10 mouse cellular contexts compared by ENCODE assay signal in genomic region chr17:88329715-88330114, GRCm38 (mm10).
DNase-seq lines count a peak whose midpoint lies in the region; ATAC-seq and TF ChIP-seq lines count a peak whose summit lies in the region.
"Had no signal": no experiment of that assay in that cellular context is flagged by ENCODE, and none has a peak within 500 bp of the region (broad histone marks: within the 10 kb centered on the region; RNA-seq: fewer than 3 reads in every experiment).

No protein-coding gene starts in this region.

- H3K9me3 ChIP-seq in intestine, postnatal 0 days (ENCODE audit: control insufficient read depth), result no peaks in the 10 kb centered on the region
- H3K9me3 ChIP-seq: embryonic facial prominence, embryonic 15.5 days had no signal

- no peak overlapping the region for H3K4me2 ChIP-seq in intestine, postnatal 0 days (replicated peaks; ENCODE audit: low read depth)
- H3K4me2 ChIP-seq: embryonic facial prominence, embryonic 15.5 days had no signal

- no peak overlapping the region for H3K27ac ChIP-seq in intestine, postnatal 0 days (ENCODE audit: low read depth, low read length)
- H3K27ac ChIP-seq: embryonic facial prominence, embryonic 15.5 days had no signal

- TF ChIP-seq CTCF in intestine, postnatal 0 days (IDR thresholded peaks at IDR 0.05; ENCODE audit: low read depth), result no peak

- H3K9ac ChIP-seq in intestine, postnatal 0 days (ENCODE audit: low read depth, low read length), result no peak overlapping the region
- H3K9ac ChIP-seq: embryonic facial prominence, embryonic 15.5 days had no signal

- 0 out of 2 replicates have a peak, but pooled peaks cover 2% of the 10 kb centered on the region for H3K4me1 ChIP-seq in intestine, postnatal 0 days (replicated peaks; ENCODE audit: control insufficient read depth, insufficient read depth, low read length)

- H3K27me3 ChIP-seq in intestine, postnatal 0 days (replicated peaks; ENCODE audit: control insufficient read depth, insufficient read depth, low read length), result no peaks in the 10 kb centered on the region
- H3K27me3 ChIP-seq: embryonic facial prominence, embryonic 15.5 days had no signal

- H3K4me3 ChIP-seq in intestine, postnatal 0 days (ENCODE audit: low read depth, low read length), result no peak overlapping the region
- H3K4me3 ChIP-seq: embryonic facial prominence, embryonic 15.5 days had no signal

- no peak for ATAC-seq in intestine, postnatal 0 days

- DNase-seq in layer of hippocampus, adult 11-12 months (ENCODE audit: low spot score), result peak; percentile 43
- no peak for DNase-seq in layer of hippocampus, postnatal 25 days (ENCODE audit: extremely low spot score in 1 of 2, low spot score in 1 of 2)
- DNase-seq in adrenal gland, adult 8-10 months, result peak; percentile 65
- peak; percentile 16 to 55 for DNase-seq in frontal cortex, adult 2 months (ENCODE audit: extremely low spot score in 1 of 2, low spot score in 1 of 2)
- peak; percentile 68 for DNase-seq in heart, postnatal 4 days
- DNase-seq in ovary, postnatal 14 days (ENCODE audit: low spot score), result peak; percentile 21
- DNase-seq in natural killer cell, adult 2 months (ENCODE audit: low spot score in 2 of 2), result no peak

- 53% methylated on average over 9 of the region's 9 CpGs for WGBS in intestine, postnatal 0 days

- no peaks in the 10 kb centered on the region for H3K36me3 ChIP-seq in intestine, postnatal 0 days (ENCODE audit: control insufficient read depth, insufficient read depth)
- H3K36me3 ChIP-seq: embryonic facial prominence, embryonic 15.5 days; G1E had no signal

Comparison
In these comparisons a context has a peak if more than half of its experiments do, and no peak if none do; other contexts are left out.
1. DNase-seq: peak in layer of hippocampus, adult 11-12 months (single experiment), adrenal gland, adult 8-10 months (single experiment), frontal cortex, adult 2 months (2 of 2), heart, postnatal 4 days (single experiment) and ovary, postnatal 14 days (single experiment); none in layer of hippocampus, postnatal 25 days (0 of 2) and natural killer cell, adult 2 months (0 of 2).